Mouse (Mus musculus) erythroblast, embryonic 14.5 days (primary cell): ENCODE measurements around the gene Kcng1.

Experiments
- GATA1 ChIP-seq: IDR thresholded peaks from 2 replicates; pipeline ENCODE4 v1.6.1; 2012; ENCODE audit warnings: low read length, inconsistent platforms, mixed read lengths
- TAL1 ChIP-seq: IDR thresholded peaks from 3 replicates; pipeline ENCODE4 v1.6.1; 2012; ENCODE audit warnings: low read length, inconsistent platforms, mixed read lengths

GRCm38 (mm10) chr2:168230773-168231470 is 50.6 kb downstream of the Kcng1 start:
- TF ChIP-seq GATA1 (no peak), TAL1 (no peak)
